Mouse (Mus musculus) ES-E14 (cell line): ENCODE results near the gene BC107364. TPM values are rescaled to one million over a fixed set of nuclear protein-coding genes. Genes with fewer than 3 reads are reported as not detected.

Experiments used
- DNase-seq: peaks from one replicate; pipeline ENCODE4 v3.0.0-alpha.2; 2013; ENCODE audit warnings: low read depth, low spot score
- H3K27ac ChIP-seq: 2 replicates; pipeline ENCODE4 v1.5.1; 2012; ENCODE audit warnings: low read depth, mild to moderate bottlenecking, low read length, moderate library complexity, mixed read lengths; ENCODE audit not compliant: poor library complexity, insufficient read depth, severe bottlenecking
- H3K36me3 ChIP-seq: 2 replicates; pipeline ENCODE4 v1.6.1; 2012; ENCODE audit warnings: mild to moderate bottlenecking, low read length, moderate library complexity, mixed read lengths; ENCODE audit not compliant: control insufficient read depth, poor library complexity, insufficient read depth, severe bottlenecking
- H3K4me1 ChIP-seq, 2 experiments: fragments of 150-350 bp in 1 of 2; sonication (generic) in 1 of 2; 2 replicates each; pipeline ENCODE4 v1.6.1; 2012; ENCODE audit warnings: low read length in 2 of 2, mild to moderate bottlenecking in 1 of 2, mixed read lengths in 1 of 2; ENCODE audit not compliant: control insufficient read depth in 2 of 2, insufficient read depth in 2 of 2, poor library complexity in 1 of 2
- H3K4me3 ChIP-seq, 2 experiments: fragments of 150-350 bp in 1 of 2; sonication (generic) in 1 of 2; 2 replicates each; pipeline ENCODE4 v1.5.1; 2012; ENCODE audit warnings: low read length in 2 of 2, low read depth in 1 of 2, mild to moderate bottlenecking in 1 of 2, mixed read lengths in 1 of 2; ENCODE audit not compliant: insufficient read depth in 1 of 2, poor library complexity in 1 of 2, severe bottlenecking in 1 of 2
- H3K9ac ChIP-seq: 2 replicates; pipeline ENCODE4 v1.6.1; 2012; ENCODE audit warnings: low read depth, mild to moderate bottlenecking, low read length, mixed read lengths; ENCODE audit not compliant: poor library complexity, insufficient read depth, severe bottlenecking
- H3K9me3 ChIP-seq: fragments of 150-350 bp; sonication (generic); 2 replicates; pipeline ENCODE4 v1.6.1; 2012; ENCODE audit warnings: low read depth, mild to moderate bottlenecking, low read length; ENCODE audit not compliant: control insufficient read depth, insufficient read depth
- CHD2 ChIP-seq: IDR thresholded peaks from 2 replicates; pipeline ENCODE4 v1.6.1; 2014; ENCODE audit warnings: mild to moderate bottlenecking, low read depth, low read length, inconsistent platforms
- HCFC1 ChIP-seq: IDR thresholded peaks from 2 replicates; pipeline ENCODE4 v1.6.1; 2012; ENCODE audit warnings: low read length, inconsistent platforms, borderline replicate concordance; ENCODE audit not compliant: insufficient read depth
- MAFK ChIP-seq: IDR thresholded peaks from 2 replicates; pipeline ENCODE4 v1.6.1; 2014; ENCODE audit warnings: mild to moderate bottlenecking, low read depth, low read length, inconsistent platforms; ENCODE audit not compliant: insufficient read depth
- ZC3H11A ChIP-seq: IDR thresholded peaks from 2 replicates; pipeline ENCODE4 v1.6.1; 2012; ENCODE audit warnings: low read depth, mild to moderate bottlenecking, inconsistent platforms, low read length, borderline replicate concordance
- ZNF384 ChIP-seq: IDR thresholded peaks from 2 replicates; pipeline ENCODE4 v1.6.1; 2012; ENCODE audit warnings: low read depth, low read length, inconsistent platforms
- in situ Hi-C, 2 experiments: fragments of 600-800 bp; cut with MboI; formaldehyde crosslinking; loops; one replicate each; pipeline ENCODE4 v1.15.1; 2025; ENCODE audit warnings: low sequenced_read_pairs in 2 of 2, inconsistent platforms in 1 of 2; ENCODE audit not compliant: unreplicated experiment in 2 of 2
- total RNA-seq: library from RNA; depleted of rRNA; stranded (reverse); fragments of 300-350 nt; gene quantifications from 2 replicates; pipeline ENCODE4 v1.2.3, GENCODE M21; 2012

Gene BC107364
- total RNA-seq, 1 experiment = not detected

GRCm38 (mm10) chr3:96405541-96406503, 46.3 kb downstream of the BC107364 start:
- DNase-seq = no peak
- peak overlapping the region; percentile 2 to 31; a peak in 2 of 4 replicates for H3K4me3 ChIP-seq
- H3K9ac ChIP-seq = no peak overlapping the region
- in situ Hi-C loops = loop anchor here in 1 of 2 experiments (25.0 kb wide), 1 partner anchor 319 kb away; no protein-coding TSS in a partner anchor
- H3K4me1 ChIP-seq = peaks cover 0 to 8% of the 10 kb centered on the region in 2 experiments; a peak in 2 of 4 replicates
- TF ChIP-seq ZC3H11A (no peak), HCFC1 (peak; percentile 59; the same call in 1 of the 2 replicates)
- no peaks in the 10 kb centered on the region for H3K9me3 ChIP-seq
- H3K36me3 ChIP-seq = no peaks in the 10 kb centered on the region
- no peak overlapping the region for H3K27ac ChIP-seq

DNA sequence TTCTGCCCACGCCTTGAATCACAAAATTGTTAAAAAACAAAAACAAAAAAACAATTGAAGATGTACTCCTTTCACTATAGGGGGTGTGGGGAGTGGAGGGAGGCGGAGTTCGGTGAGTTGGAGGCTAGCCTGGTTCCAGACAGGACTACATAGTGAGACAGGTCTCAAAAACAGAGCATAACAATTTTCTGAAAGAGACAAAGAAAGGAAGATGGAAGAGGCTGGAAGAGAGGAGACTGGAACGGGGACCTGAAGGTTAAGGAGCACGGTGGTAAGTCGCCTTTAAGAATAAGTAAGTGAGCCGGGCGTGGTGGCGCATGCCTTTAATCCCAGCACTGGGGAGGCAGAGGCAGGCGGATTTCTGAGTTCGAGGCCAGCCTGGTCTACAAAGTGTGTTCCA, 47.1 kb downstream of the BC107364 start:
- peaks cover 0 to 8% of the 10 kb centered on the region in 2 experiments; a peak in 2 of 4 replicates for H3K4me1 ChIP-seq
- no peak overlapping the region for H3K27ac ChIP-seq
- DNase-seq = no peak
- H3K36me3 ChIP-seq = no peaks in the 10 kb centered on the region
- TF ChIP-seq HCFC1 (no peak), ZC3H11A (no peak), ZNF384 (no peak), MAFK (no peak), CHD2 (no peak)
- no peaks in the 10 kb centered on the region for H3K9me3 ChIP-seq
- no peak overlapping the region for H3K9ac ChIP-seq
- in situ Hi-C loops = loop anchor here in 1 of 2 experiments (25.0 kb wide), 1 partner anchor 318 kb away; no protein-coding TSS in a partner anchor
- H3K4me3 ChIP-seq = peak overlapping the region in 1 of 2 experiments; percentile 60; a peak in 2 of 4 replicates

DNA sequence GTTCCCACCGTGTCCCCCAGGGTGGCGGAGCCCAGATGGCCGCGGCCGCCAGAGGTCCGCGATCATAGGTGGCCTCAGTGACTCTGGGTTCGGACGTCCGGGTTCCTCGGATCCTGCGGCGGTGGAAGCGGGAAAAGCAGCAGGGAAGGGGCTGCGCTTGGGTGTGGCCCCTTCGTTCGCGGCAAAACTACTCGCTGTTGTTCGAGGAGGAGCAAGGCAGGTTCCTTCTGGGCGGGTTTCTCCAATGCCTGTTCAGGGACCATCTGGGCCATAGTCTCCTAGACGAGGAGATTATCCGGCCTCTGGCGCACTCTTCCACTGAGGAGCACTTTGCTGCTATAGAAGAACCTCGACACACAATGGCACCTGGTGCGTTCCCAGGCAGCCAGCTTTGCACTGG, 47.7 kb downstream of the BC107364 start:
- TF ChIP-seq HCFC1 (no peak), ZC3H11A (no peak), ZNF384 (no peak), CHD2 (no peak), MAFK (no peak)
- H3K27ac ChIP-seq = no peak overlapping the region
- H3K36me3 ChIP-seq = no peaks in the 10 kb centered on the region
- in situ Hi-C loops = loop anchor here in 1 of 2 experiments (25.0 kb wide), 1 partner anchor 317 kb away; no protein-coding TSS in a partner anchor
- peaks cover 0 to 6% of the 10 kb centered on the region in 2 experiments; a peak in 2 of 4 replicates for H3K4me1 ChIP-seq
- peak overlapping the region; percentile 54; the same call in 1 of the 2 replicates for H3K9ac ChIP-seq
- H3K9me3 ChIP-seq = no peaks in the 10 kb centered on the region
- H3K4me3 ChIP-seq = peak overlapping the region; percentile 44 to 60
- DNase-seq = no peak

DNA sequence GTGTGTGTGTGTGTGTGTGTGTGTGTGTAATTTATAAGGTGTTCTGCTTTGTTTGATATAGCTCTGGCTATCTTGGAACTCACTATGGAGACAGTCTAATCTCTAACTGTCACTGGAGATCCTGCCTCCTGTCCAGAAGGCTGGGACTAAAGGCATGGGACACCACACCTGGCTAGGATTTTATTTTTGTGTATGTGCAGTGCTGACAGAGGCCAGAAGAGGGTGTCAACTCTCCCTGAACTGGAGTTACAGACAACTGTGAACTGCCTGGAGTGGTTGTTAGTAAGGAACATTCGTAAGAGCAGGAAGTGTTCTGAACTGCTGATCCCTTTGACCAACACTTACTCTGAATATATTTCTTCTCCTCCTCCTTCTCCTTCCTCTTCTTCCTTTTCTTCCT, 49.1 kb downstream of the BC107364 start:
- peaks cover 0 to 11% of the 10 kb centered on the region in 2 experiments; a peak in 2 of 4 replicates for H3K4me1 ChIP-seq
- no peak overlapping the region for H3K4me3 ChIP-seq
- no peak overlapping the region for H3K9ac ChIP-seq
- no peaks in the 10 kb centered on the region for H3K36me3 ChIP-seq
- peak; percentile 26; the same call in 1 of the 2 replicates for TF ChIP-seq ZC3H11A
- TF ChIP-seq HCFC1 = no peak
- no peaks in the 10 kb centered on the region for H3K9me3 ChIP-seq
- H3K27ac ChIP-seq = no peak overlapping the region
- no peak for DNase-seq
- in situ Hi-C loops = loop anchor here in 1 of 2 experiments (25.0 kb wide), 1 partner anchor 316 kb away; no protein-coding TSS in a partner anchor
